Mouse (Mus musculus) hindbrain, embryonic 10.5 days (tissue): ENCODE data around the gene Usp5. TPM values are rescaled to one million over a fixed set of nuclear protein-coding genes. Genes with fewer than 3 reads are reported as not detected.

Source experiments
- DNase-seq: peaks from one replicate; pipeline ENCODE4 v3.0.0-alpha.2; 2017; ENCODE audit warnings: low spot score
- H3K27ac ChIP-seq: fragments of 300-500 bp; sonication (generic); 2 replicates; pipeline ENCODE4 v1.5.1; 2016; ENCODE audit warnings: mild to moderate bottlenecking, moderate library complexity
- H3K27me3 ChIP-seq: fragments of 300-500 bp; sonication (generic); 2 replicates; pipeline ENCODE4 v1.6.1; 2016; ENCODE audit warnings: mild to moderate bottlenecking; ENCODE audit not compliant: poor library complexity, insufficient read depth, severe bottlenecking
- H3K36me3 ChIP-seq: fragments of 300-500 bp; sonication (generic); 2 replicates; pipeline ENCODE4 v1.6.1; 2016; ENCODE audit warnings: mild to moderate bottlenecking, moderate library complexity
- H3K4me1 ChIP-seq: fragments of 300-500 bp; sonication (generic); replicated peaks from 2 replicates; pipeline ENCODE4 v1.6.1; 2016; ENCODE audit warnings: mild to moderate bottlenecking
- H3K4me3 ChIP-seq: fragments of 300-500 bp; sonication (generic); 2 replicates; pipeline ENCODE4 v1.5.1; 2016; ENCODE audit warnings: mild to moderate bottlenecking, moderate library complexity
- H3K9me3 ChIP-seq: fragments of 300-500 bp; sonication (generic); 2 replicates; pipeline ENCODE4 v1.6.1; 2016; ENCODE audit warnings: mild to moderate bottlenecking, moderate library complexity
- WGBS: fragments of 180-500 bp; shearing (Covaris S2); methylation state at CpG from one replicate; pipeline ENCODE4 v1.1.7; 2016; 5-methylcytosine and 5-hydroxymethylcytosine counted together
- polyA plus RNA-seq: library from polyadenylated mRNA; unstranded; fragments of >200 nt; fragmentation: Nextera tagmentation; extraction: Ambion mirVana; gene quantifications from 2 replicates; pipeline ENCODE4 v1.2.1, GENCODE M21; 2016

The Usp5 gene
- polyA plus RNA-seq, 1 experiment from 2014 or later, result 211 TPM

DNA sequence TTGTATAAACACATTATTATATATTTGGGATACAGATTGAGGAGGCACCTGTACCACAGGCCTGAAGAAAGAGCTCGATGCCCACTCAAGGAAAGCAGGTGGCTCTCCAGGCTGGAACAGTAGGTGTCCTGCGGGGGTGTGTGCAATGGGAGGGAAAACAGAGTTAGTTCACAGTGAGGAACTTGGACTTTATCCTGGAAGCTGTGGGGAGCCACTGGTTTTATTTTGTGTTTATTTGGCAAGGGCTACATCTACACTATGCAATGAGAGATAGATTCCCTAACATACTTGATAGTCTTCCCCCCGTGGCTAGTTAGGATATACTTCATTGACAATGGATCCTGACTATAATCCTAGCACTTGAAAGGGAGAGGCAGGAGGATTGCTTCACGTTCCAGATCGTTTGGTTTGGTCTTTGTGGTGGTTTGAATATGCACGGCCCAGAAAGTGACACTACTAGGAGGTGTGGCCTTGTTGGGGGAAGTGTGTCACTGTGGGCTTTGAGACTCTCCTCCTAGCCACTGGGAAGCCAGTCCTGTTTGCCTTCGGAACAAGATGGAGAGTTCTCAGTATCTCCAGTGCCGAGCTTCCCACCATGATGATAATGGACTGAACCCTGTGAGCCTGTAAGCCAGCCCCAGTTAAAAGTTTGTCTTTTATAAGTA is 42.4 kb downstream of the Usp5 start:
- H3K4me1 ChIP-seq, result peaks cover 10% of the 10 kb centered on the region
- H3K27me3 ChIP-seq, result no peaks in the 10 kb centered on the region
- 60% methylated on average over 8 of the region's 8 CpGs for WGBS
- H3K9me3 ChIP-seq, result no peaks in the 10 kb centered on the region
- no peak overlapping the region for H3K4me3 ChIP-seq
- no peak overlapping the region for H3K27ac ChIP-seq
- DNase-seq, result no peak
- H3K36me3 ChIP-seq, result no peaks in the 10 kb centered on the region

DNA sequence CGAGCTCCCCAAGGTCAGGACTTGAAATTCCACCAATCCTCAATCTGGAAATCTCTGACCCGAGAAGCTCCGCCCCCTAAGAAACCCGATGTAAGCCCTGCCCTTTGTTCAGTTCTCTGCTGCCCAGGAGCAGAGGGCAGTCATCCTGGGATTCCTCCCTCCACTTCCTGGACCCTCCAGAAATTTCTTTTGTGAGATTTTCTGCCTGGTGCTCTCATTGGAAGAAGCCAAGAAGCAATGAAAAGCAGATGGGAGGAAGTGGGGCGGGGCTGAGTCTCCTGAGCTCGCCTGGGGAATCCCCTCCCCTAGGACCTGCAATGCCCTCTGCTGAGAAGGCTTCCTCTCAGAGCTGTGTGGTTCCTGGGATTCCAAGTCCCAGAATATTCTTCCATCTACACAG is 46.8 kb downstream of the Usp5 start:
- H3K4me3 ChIP-seq, result peak overlapping the region; percentile 31
- WGBS, result 20% methylated on average over 6 of the region's 6 CpGs
- peak overlapping the region; percentile 73 for H3K27ac ChIP-seq
- no peaks in the 10 kb centered on the region for H3K9me3 ChIP-seq
- DNase-seq, result peak; percentile 45
- H3K36me3 ChIP-seq, result no peaks in the 10 kb centered on the region
- peaks cover 28% of the 10 kb centered on the region for H3K27me3 ChIP-seq
- peaks cover 29% of the 10 kb centered on the region for H3K4me1 ChIP-seq

DNA sequence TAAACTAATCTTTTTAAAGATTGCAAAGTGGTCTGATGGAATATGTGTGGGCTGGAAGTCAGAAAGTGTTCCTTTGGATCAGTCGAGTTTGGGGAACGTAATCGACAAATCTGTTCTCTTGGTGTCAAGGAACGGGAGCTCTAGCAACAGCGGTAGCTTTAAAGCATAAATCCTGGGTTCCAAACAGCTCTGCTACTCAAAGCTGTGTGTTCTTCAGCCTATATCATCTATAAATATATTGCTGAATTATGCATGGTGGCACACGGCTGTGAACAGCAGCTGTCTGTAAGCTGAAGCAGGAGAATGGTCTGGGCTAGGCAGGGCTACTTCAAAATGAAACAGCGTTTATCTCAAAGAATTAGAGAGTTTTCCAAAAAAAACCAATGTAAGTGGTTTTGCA is 48.4 kb downstream of the Usp5 start:
- H3K27ac ChIP-seq, result no peak overlapping the region
- 88% methylated on average over 7 of the region's 7 CpGs for WGBS
- DNase-seq, result no peak
- no peaks in the 10 kb centered on the region for H3K36me3 ChIP-seq
- no peak overlapping the region for H3K4me3 ChIP-seq
- peaks cover 29% of the 10 kb centered on the region for H3K4me1 ChIP-seq
- peaks cover 34% of the 10 kb centered on the region for H3K27me3 ChIP-seq
- no peaks in the 10 kb centered on the region for H3K9me3 ChIP-seq

DNA sequence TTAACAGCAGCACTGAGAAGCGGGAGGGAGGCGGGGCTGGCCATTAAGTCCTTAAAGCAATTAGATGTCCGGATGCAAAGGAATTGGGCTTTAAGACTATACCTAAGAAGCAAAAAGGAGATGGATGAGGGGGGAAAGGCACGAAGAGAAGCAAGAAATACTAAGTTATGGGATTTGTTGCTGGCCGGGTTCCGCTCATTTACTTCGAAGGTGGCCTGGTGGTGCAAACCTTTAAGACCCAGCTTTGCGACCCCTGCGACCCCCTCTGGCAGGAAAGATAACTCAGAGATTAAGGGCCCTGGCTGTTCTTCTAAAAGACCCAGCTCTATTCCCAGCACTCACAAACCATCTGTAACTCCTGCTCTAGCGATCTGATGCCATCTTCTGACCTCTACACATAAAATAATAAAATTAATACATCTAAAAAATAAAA is 49.3 kb downstream of the Usp5 start:
- H3K9me3 ChIP-seq, result no peaks in the 10 kb centered on the region
- H3K27me3 ChIP-seq, result peaks cover 34% of the 10 kb centered on the region
- peaks cover 29% of the 10 kb centered on the region for H3K4me1 ChIP-seq
- 3% methylated on average over 10 of the region's 10 CpGs for WGBS
- H3K4me3 ChIP-seq, result peak overlapping the region; percentile 53
- DNase-seq, result no peak
- no peaks in the 10 kb centered on the region for H3K36me3 ChIP-seq
- H3K27ac ChIP-seq, result peak overlapping the region; percentile 60

DNA sequence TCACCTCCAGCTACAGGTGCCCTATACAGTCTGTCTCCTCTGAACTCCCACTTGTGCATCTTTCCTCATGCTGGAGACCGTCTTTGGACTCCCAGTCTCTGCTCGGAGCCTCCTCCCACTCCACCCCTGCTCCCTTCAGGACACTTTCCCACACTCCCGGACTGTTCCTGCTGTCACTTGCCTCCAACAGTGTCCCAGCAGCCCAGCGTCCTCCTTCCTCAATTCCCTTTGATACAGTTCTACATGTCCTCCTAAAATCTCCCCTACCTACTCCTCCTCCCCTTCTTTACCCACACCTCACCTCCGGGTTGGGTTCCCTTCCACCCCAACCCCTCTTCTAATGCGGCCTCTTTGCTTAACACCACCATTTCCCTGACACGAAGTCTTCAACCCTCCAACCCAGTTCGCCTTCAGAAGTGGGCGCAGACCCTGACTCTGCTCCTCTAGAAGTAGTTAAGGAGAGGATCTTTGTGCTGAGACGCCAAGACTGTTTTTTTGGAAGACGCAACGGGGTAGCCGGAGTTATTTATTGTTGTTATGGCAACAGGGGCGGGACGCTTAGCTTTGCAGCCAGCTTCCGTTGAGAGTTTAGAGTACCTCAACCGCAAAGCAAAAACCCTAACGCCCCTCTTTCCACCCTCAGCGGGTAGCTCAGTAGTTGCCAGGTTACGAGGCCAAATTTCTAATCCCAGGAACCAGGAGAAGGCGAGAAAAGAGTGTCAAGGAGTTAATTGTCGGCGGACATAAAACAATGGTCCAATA is 49.9 kb downstream of the Usp5 start, which contains the start of gene Lrrc23:
Gene Lrrc23, minus strand, starts transcription at position 506 of the 762 bp plus-strand sequence.
- Histone ChIP-seq H3K4me1 (peaks cover 29% of the 10 kb centered on the region), H3K36me3 (no peaks in the 10 kb centered on the region), H3K27ac (peak within 1 kb of the TSS; percentile 60), H3K27me3 (peaks cover 34% of the 10 kb centered on the region), H3K9me3 (no peaks in the 10 kb centered on the region), H3K4me3 (peak within 1 kb of the TSS; percentile 53)
- 2% methylated on average over 23 of the region's 23 CpGs for WGBS
- DNase-seq, result peak; percentile 76

DNA sequence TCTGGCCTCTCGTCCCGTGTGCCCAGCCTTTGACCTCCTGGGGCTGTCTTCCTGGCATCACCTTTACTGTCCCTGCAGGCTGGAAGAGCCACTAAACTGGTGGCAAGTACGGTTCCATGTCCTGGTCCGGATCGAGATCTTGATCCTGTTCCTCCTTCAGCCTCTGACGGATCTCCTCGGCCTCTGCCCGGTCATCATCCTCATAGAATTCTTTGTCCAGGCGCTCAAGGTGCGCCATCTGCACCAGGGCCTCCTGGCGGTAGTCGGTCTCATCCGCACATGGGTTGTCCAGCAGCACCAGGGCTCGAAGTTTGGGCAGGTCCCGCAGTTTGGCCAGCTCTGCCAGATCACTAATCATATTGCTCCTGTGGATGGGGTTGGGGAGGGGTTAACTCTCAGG is 58.8 kb downstream of the Usp5 start:
- WGBS, result 87% methylated on average over 15 of the region's 15 CpGs
- no peak for DNase-seq
- Histone ChIP-seq H3K27ac (0 out of 2 replicates have a peak overlapping the region, but pooled peaks have one; percentile 82), H3K4me3 (no peak overlapping the region), H3K9me3 (no peaks in the 10 kb centered on the region), H3K27me3 (peaks cover 72% of the 10 kb centered on the region), H3K36me3 (no peaks in the 10 kb centered on the region), H3K4me1 (peaks cover 43% of the 10 kb centered on the region)

DNA sequence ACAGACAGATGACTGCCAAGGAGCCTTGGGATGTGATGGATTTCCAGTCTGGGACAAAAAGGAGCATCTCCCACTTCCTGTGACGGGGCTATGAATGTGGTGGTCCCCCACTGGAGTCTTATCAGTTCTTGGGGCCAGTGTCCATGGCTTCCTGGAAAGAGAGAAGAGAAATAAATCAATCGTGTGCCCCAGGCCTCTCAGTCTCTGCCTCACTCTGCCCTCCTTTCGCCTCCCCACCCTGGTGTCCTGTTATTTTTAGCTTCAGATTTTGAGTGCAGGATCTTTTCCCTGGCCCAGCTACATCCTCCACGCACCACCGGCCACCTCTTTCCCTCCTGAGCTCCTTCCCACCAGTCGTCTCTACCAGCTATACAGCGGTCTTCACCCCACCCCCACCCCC is 59.3 kb downstream of the Usp5 start:
- 62% methylated on average over 7 of the region's 7 CpGs for WGBS
- peaks cover 43% of the 10 kb centered on the region for H3K4me1 ChIP-seq
- no peaks in the 10 kb centered on the region for H3K36me3 ChIP-seq
- peak overlapping the region; percentile 82; the same call in 1 of the 2 replicates for H3K27ac ChIP-seq
- DNase-seq, result no peak
- no peaks in the 10 kb centered on the region for H3K9me3 ChIP-seq
- peaks cover 72% of the 10 kb centered on the region for H3K27me3 ChIP-seq
- H3K4me3 ChIP-seq, result peak overlapping the region; percentile 65

DNA sequence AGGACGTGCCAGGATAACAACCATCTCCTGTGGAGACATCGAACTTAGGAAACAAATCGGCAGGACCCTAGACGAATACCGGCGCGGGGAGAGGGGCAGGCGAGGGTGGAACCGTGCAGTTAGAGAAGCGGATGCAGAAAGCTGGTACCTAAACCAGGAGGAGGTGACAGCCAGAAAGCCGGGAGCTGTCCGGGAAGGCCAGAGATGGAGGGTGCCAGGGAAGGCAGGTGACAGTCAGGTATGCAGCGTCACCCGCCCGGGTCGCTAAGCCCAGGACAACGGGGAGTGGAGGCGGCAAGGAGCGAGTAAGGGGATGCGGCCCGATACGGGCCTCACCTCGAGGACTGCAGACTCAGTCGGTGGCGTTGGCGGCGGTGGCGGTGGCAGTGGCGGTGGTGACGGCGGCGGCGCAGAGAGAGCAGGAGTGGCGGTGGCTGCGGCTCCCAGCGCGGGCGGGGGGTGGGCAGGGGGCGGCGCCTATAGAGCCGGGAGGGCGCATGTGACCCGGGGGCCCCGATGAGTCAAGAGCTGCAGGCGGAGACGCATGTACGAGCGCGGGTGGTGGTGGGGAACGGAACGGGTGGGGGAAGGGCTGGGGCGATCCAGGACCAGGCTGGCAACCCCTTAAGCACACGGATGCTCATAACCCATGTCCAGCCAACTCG is 60.1 kb downstream of the Usp5 start, which contains the start of gene Eno2:
Gene Eno2, minus strand, starts transcription at position 573 of the 665 bp plus-strand sequence.
- Histone ChIP-seq H3K27me3 (peaks cover 74% of the 10 kb centered on the region), H3K4me3 (peak within 1 kb of the TSS; percentile 65), H3K36me3 (no peaks in the 10 kb centered on the region), H3K27ac (peak within 1 kb of the TSS; percentile 82), H3K9me3 (no peaks in the 10 kb centered on the region), H3K4me1 (peaks cover 43% of the 10 kb centered on the region)
- 1% methylated on average over 54 of the region's 54 CpGs for WGBS
- DNase-seq, result peak; percentile 60

DNA sequence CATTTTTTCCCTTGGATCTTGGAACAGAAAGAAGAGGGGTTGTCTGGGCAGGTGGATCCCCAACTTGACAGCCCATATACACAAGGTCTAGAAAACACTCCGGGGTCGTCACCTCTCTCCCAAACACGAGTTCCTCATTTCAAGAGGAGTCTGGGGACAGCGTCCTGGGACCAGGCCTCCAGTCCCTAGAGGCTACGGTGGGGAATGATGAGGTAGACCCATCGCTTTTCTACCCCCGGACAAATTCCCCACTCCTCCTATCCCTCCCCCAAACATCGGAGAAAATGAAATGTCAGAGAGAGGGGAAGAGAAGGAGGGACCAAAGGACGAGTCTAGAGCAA is 60.6 kb downstream of the Usp5 start:
- H3K9me3 ChIP-seq, result no peaks in the 10 kb centered on the region
- no peak for DNase-seq
- no peaks in the 10 kb centered on the region for H3K36me3 ChIP-seq
- H3K4me3 ChIP-seq, result peak overlapping the region; percentile 65
- H3K4me1 ChIP-seq, result peaks cover 44% of the 10 kb centered on the region
- WGBS, result 2% methylated on average over 9 of the region's 9 CpGs
- H3K27me3 ChIP-seq, result peaks cover 80% of the 10 kb centered on the region
- 0 out of 2 replicates have a peak overlapping the region, but pooled peaks have one; percentile 53 for H3K27ac ChIP-seq

DNA sequence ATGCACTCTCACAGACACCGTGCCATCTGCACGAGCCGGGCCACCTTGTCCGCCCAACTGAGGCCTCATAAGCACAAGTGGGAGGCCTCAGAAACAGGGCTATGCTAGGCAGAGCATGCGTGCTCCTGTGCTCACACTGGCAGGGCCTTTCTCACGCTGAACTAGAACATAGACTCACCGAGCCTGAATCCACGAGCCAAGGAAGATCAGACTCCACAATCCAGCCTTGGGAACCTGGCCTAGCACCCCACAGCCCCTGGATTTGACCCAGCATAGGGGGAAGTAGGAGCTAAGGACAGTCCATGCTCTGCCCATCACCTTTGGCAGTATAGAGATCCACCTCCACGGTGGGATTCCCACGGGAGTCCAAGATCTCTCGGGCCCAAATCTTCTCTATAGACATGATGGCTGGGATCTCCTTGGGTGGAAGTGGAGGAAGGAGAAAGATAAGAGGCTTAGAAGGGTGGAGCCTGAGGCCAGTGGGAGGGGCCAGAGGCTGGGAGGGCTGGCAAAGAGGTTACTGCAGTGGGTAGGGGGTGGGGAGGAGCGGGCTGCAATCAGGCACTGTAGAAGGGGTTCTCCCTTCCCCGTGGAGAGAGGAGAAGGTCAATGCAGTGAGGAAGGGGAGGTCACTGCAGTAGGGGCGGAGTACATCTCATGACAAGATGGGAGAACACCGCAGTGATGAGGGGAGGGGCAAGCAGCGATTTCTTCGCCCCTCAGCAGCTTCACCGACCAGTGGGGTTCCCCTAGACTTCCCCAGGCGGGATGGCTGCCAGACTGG is 61.2 kb downstream of the Usp5 start:
- peak overlapping the region; percentile 53; the same call in 1 of the 2 replicates for H3K27ac ChIP-seq
- no peaks in the 10 kb centered on the region for H3K36me3 ChIP-seq
- peak; percentile 14 for DNase-seq
- peaks cover 81% of the 10 kb centered on the region for H3K27me3 ChIP-seq
- peak overlapping the region; percentile 65 for H3K4me3 ChIP-seq
- 18% methylated on average over 19 of the region's 19 CpGs for WGBS
- no peaks in the 10 kb centered on the region for H3K9me3 ChIP-seq
- peaks cover 48% of the 10 kb centered on the region for H3K4me1 ChIP-seq

DNA sequence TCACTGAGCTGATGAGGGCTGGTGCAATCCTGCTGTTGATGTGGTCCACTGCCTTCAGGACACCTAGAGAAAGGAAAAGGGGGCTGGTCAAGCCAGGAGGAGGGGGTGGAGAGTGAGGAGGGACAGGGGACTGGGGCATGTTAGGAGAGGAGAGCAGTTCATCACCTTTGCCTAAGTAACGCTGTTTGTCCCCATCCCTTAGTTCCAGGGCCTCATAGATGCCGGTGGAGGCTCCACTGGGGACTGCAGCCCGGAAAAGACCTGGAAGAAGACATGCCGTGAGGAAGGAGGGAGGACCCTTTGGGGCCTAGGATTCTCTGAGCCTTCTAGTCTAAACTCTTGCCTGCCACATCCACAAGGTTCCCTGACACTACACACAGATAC is 61.8 kb downstream of the Usp5 start:
- Histone ChIP-seq H3K36me3 (no peaks in the 10 kb centered on the region), H3K9me3 (no peaks in the 10 kb centered on the region), H3K4me1 (peaks cover 48% of the 10 kb centered on the region), H3K27ac (peak overlapping the region; percentile 53), H3K4me3 (0 out of 2 replicates have a peak overlapping the region, but pooled peaks have one; percentile 65), H3K27me3 (peaks cover 81% of the 10 kb centered on the region)
- WGBS, result 31% methylated on average over 4 of the region's 4 CpGs
- DNase-seq, result no peak

DNA sequence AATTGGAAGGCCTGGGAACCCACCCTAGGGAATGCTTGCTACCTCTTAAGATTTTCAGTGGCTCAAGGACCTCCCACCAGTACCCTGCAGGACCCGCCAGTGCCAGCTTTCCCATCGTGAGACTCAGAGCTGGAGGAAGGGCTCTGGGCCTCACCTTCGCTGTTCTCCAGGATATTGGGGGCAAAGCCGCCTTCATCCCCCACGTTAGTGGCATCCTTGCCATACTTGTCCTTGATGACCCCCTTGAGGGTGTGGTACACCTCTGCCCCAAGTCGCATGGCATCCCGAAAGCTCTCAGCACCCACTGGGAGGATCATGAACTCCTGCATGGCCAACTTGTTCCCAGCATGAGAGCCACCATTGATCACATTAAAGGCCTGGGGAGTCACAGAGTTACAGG is 63.3 kb downstream of the Usp5 start:
- H3K4me1 ChIP-seq, result peaks cover 48% of the 10 kb centered on the region
- no peaks in the 10 kb centered on the region for H3K9me3 ChIP-seq
- no peak for DNase-seq
- H3K27me3 ChIP-seq, result peaks cover 81% of the 10 kb centered on the region
- H3K36me3 ChIP-seq, result no peaks in the 10 kb centered on the region
- WGBS, result 82% methylated on average over 7 of the region's 7 CpGs
- H3K4me3 ChIP-seq, result no peak overlapping the region
- H3K27ac ChIP-seq, result no peak overlapping the region
